Mouse (Mus musculus) telencephalon, adult 2 months (tissue): ENCODE results near the gene Ccdc117.
"Not testable (repeated sequence)": the region's sequence is repeated elsewhere in the genome, so short reads cannot be mapped to it uniquely, and the experiment has no call there.

Experiments
- DNase-seq: peaks from one replicate; pipeline ENCODE4 v3.0.0-alpha.2; 2011; ENCODE audit warnings: low read depth, low spot score

Gene Ccdc117

GRCm38 (mm10) chr11:5510099-5510391 lies 31.9 kb downstream of the Ccdc117 start:
- DNase-seq = no peak

- no peak for DNase-seq
Observed at GRCm38 (mm10) chr11:5509215-5510098, 32.5 kb downstream of the Ccdc117 start.

- DNase-seq = no peak
Observed at GRCm38 (mm10) chr11:5505856-5506575, 36.0 kb downstream of the Ccdc117 start.

GRCm38 (mm10) chr11:5502351-5503051 lies 39.5 kb downstream of the Ccdc117 start:
- DNase-seq = no peak

- DNase-seq = no peak
Observed at GRCm38 (mm10) chr11:5500903-5501741, 40.9 kb downstream of the Ccdc117 start.

- DNase-seq = no peak
Observed at GRCm38 (mm10) chr11:5499961-5500644, 41.9 kb downstream of the Ccdc117 start.

- no peak for DNase-seq
Observed at GRCm38 (mm10) chr11:5498931-5499661, 42.9 kb downstream of the Ccdc117 start.

GRCm38 (mm10) chr11:5498422-5498821 lies 43.6 kb downstream of the Ccdc117 start:
- DNase-seq = no peak

GRCm38 (mm10) chr11:5496559-5497248 lies 45.3 kb downstream of the Ccdc117 start:
- no peak for DNase-seq

- DNase-seq = no peak
Observed at GRCm38 (mm10) chr11:5495906-5496305, 46.1 kb downstream of the Ccdc117 start.

GRCm38 (mm10) chr11:5495286-5495832 lies 46.6 kb downstream of the Ccdc117 start:
- no peak for DNase-seq

GRCm38 (mm10) chr11:5493869-5494268 lies 48.1 kb downstream of the Ccdc117 start:
- no peak for DNase-seq

GRCm38 (mm10) chr11:5491912-5492311 lies 50.1 kb downstream of the Ccdc117 start:
- no peak for DNase-seq

GRCm38 (mm10) chr11:5490989-5491656 lies 50.9 kb downstream of the Ccdc117 start:
- DNase-seq = no peak

- not testable (repeated sequence) for DNase-seq
Observed at GRCm38 (mm10) chr11:5489433-5489832, 52.6 kb downstream of the Ccdc117 start.

- peak; percentile 80 for DNase-seq
Observed at GRCm38 (mm10) chr11:5485193-5486011, 56.6 kb downstream of the Ccdc117 start.

- no peak for DNase-seq
Observed at GRCm38 (mm10) chr11:5482581-5482980, 59.4 kb downstream of the Ccdc117 start.
